Mouse (Mus musculus) lung, adult 2 months (tissue): ENCODE measurements around the gene Ccdc144b.

Experiments used
- CTCF ChIP-seq: fragments of 200-500 bp; IDR thresholded peaks from 2 replicates; pipeline ENCODE4 v1.5.1; 2011; ENCODE audit warnings: mild to moderate bottlenecking, low read length, control low read depth; ENCODE audit not compliant: insufficient read depth
- POLR2A ChIP-seq: fragments of 200-500 bp; IDR thresholded peaks from 2 replicates; pipeline ENCODE4 v1.6.1; 2011; ENCODE audit warnings: low read depth, mild to moderate bottlenecking, control low read depth, low read length, borderline replicate concordance; ENCODE audit errors: extremely low read depth

DNA sequence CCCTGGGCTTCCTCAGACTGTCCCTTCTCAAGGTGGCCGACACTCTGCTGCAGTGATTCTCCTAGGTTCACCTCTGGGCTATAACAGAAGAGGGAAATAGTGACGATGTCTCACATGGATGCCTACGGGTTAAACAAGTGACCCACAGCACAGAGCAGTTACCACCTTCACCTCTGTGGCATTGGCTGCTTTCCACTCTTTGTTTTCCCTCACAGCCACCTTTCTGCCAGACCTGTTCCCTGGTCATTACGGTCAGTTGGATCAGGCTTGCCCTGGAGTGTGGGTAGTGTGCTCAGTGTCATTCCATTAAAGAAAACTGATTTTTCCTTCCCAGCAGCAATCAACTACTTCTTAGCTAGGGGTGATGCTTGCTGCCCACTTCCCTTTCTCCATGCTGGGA lies 29.5 kb upstream of the Ccdc144b start:
- TF ChIP-seq CTCF (no peak), POLR2A (no peak)
